Mouse (Mus musculus): ENCODE data around the gene P3h4. TPM values are rescaled to one million over a fixed set of nuclear protein-coding genes. Genes with fewer than 3 reads are reported as not detected.
A peak's percentile ranks its signal among the peaks of the same experiment; 100 is the strongest.

Gene P3h4
- 10 to 100 TPM; 19.1 to 19.9 TPM for total RNA-seq (2021)
- long read RNA-seq, experiment 1, transcript P3h4-201 (8 exons, 2,178 nt), result major isoform, 58 of 65 reads
- long read RNA-seq, experiment 1, partial matches to known transcripts, result 7 of 65 reads
- long read RNA-seq, experiment 1, other reads (novel, unspliced or antisense), result 0 of 65 reads
- long read RNA-seq, experiment 2, transcript P3h4-201 (8 exons, 2,178 nt), result major isoform, 45 of 48 reads
- long read RNA-seq, experiment 2, partial matches to known transcripts, result 1 of 48 reads
- long read RNA-seq, experiment 2, other reads (novel, unspliced or antisense), result 2 of 48 reads

DNA sequence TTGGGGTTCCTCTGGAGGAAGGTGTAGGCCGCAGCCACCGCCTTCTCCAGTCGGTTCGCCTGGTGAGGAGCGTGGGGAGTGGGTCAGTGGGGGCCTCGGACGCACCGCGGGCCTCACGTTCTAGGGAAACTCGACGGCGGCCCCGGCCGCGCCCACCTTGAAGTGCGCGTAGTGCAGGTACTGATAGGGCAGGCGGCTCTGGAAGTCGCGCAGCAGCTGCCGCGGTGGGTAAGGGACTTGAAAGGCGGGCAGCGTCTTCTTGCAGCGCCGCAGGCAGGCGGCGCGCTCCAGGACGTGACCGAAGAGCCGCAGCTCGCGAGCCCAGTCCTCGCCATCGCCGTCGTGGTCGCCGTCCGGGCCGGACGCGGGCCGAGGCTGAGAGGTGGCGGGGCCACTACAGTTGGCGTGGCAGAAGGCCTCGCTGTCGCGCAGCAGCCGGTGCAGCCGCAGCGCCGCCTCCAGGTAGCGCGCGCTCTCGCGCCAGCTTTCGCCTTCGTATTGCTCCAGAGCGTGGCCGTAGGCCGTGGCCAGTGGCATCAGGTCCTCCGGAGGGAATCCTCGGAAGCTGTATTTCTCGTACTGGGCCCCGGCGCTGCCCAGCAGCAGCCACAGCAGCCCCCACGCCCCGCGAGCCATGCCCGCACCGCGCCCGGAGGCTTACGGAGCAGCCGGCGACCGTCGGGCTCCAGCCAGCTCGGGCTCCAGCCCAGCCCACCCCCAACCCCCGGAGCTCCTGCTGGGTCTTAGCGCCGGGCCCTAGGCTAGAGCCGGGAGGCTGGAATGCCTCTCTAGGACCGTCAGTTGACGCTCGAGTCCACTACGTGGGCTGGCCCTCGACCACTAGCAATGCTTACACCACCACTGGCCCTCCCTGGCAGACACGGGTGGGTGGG, at the start of gene P3h4:
Gene P3h4 (minus strand): TSS at position 816 of the 893 bp plus-strand sequence.
- intact Hi-C loops (cut with DNase I), result no loop called here
- DNase-seq, result peak; percentile 86 to 88

DNA sequence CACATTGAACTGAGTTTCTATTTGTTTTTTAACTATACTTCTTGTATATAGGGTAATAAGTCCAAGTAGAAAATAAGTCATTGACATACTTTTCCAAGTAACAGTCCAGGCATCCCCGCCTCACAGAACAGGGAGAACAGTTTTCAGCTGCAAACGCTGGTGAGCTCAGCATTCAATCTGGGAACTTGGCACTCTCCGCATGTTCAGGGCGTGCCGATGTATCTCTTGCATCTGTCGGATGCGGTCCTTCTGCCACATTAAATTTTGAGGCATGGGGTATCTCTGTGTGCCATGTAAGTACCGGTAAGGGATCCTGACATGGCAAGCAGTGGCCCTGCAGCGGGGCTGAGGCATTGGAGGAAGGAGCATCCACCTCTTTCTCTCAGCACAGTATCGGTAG, 48.1 kb upstream of the P3h4 start:
- intact Hi-C loops (cut with DNase I), result no loop called here
- DNase-seq, result peak in 1 of 2 experiments; percentile 4

DNA sequence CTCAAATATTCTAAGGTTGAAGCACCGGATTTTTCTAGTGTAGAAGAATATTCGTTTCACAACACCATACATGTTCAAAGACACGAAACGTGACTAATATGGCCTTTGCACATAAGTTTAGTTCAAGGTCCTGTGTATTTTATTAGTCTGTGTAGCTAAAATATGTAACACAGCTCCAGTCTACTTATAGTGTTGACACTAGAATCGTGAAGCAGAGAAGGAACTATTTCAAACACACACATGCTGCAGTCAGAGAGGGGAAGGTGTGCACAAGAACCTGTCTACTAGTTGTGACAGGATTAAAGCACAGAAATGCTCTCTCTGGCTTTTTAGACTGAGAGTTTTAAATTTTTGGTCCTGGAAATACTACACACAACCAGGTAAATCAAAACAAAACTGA, 43.1 kb upstream of the P3h4 start:
- intact Hi-C loops (cut with DNase I), result no loop called here
- no peak for DNase-seq

DNA sequence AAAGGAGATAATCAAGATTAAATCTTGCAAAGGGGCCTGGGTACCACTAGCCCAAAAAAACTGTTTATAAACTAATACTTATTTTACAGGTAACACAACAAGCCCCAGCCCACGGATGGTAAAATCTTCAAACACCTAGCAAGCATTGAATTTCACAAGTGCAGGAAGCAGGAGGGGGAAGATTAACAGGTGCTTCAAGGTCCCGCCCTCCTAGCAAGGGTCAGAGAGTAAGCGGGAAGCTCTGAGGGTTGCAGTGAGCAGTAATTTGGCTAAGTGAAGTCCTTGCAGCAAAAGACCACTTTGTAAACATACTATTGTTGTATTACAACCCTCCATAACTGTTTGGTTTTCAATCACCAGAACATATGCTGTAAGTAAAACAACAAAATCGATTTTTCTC, 42.6 kb upstream of the P3h4 start:
- DNase-seq, result no peak
- intact Hi-C loops (cut with DNase I), result no loop called here

DNA sequence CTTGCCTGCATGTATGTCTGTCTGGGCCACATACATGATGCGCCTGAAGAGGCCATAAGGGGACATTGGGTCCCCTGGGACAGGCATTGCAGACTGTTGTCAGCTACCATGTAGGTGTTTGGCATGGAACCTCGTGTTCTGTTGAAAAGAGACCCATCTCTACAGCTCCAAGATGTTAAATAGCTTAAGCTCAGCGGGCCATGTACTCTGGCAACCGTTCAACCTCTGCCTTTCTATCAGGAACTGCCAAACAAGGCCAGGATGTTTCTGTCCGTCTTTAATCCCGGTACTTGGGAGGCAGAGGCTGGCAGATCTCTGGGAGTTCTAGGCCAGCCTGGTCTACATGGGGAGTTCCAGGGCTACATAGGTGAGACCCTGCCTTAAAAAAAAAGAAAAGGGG, 28.0 kb upstream of the P3h4 start:
- DNase-seq, result no peak
- intact Hi-C loops (cut with DNase I), result no loop called here

DNA sequence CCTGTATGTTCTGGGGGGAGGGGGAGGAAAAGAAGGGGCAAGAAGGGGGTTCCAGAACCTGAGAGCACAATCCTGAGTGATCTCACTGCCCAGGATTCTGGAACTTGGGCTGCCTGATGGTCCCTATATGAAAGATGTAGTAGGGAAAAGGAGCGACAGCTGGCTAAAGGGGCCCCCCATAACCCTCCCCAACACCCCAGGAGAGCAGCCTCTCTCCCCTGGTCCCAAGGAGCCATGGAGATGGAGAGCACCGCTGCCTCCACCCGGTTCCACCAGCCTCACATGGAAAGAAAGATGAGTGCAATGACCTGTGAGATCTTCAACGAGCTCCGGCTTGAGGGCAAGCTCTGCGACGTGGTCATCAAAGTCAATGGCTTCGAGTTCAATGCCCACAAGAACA, 27.2 kb upstream of the P3h4 start, which contains the start of the genes Nt5c3b and Klhl10:
Gene Nt5c3b (minus strand): TSS at position 12 of the 400 bp plus-strand sequence.
Gene Klhl10 (plus strand): TSS at position 121 of the 400 bp plus-strand sequence.
- intact Hi-C loops (cut with DNase I), result no loop called here

DNA sequence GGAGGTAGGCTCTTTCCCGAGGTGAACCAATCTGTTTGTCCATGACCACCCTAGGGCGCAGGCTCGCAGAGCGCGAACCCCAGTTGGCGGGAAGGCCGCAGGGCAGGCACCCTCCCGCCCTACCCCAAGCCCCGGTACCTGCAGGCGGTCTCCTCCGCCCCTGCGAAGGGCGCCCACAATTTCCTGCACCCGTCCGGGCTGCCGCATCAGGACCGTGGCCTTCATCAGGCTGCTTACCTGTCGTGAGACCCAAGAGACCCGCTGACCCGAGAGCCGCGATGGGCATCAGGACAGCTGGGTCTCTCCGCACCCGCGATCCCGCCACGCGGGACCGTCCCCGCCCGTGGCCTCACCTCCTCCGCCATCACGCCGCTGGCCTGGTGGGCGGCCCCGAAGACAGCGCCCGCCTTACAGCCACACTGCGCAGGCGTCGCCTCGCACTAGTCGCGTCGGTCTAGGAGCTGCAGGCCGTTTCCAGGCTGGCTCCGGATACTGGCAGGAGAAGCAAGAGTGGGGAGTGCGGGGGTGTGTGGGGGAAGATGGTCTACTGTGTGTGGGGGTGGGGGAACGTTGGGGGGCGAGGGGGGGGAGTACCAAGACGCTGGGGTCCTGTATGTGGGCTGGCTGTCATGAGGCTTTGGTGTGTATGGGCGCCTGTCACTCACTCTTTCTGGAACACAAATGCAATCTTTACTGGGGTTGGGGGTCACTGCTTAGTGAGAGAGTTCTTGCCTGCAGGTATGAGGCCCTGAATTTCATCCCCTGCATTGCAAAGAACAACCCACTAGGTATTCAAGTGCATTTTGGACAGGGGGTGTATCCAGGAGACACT, 26.3 kb upstream of the P3h4 start:
- intact Hi-C loops (cut with DNase I), result no loop called here

More for the DNA sequence above, 27.2 kb upstream of the P3h4 start, which contains the start of the genes Nt5c3b and Klhl10:
- no peak for DNase-seq

DNA sequence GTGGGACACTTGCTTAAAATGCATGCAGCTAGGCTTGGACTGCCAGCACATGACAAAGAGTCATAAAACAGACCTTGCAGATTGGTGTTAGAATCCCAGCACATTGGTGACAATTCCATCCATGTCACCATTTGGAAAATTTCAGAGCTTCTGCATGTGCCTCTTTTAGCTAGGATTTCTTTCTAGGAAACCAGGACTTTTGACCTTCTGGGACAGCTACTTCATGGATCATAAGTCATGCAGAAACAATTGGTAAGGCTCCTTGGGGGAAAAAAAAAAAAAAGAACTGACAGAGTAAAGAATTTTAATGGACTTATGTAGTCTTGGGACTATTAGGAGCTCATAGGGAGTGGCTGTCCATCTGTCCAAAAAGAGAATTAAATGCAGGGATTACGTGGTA, 23.3 kb upstream of the P3h4 start:
- DNase-seq, result no peak
- intact Hi-C loops (cut with DNase I), result no loop called here

More for the DNA sequence above, 26.3 kb upstream of the P3h4 start:
- peak; percentile 90 to 92 for DNase-seq

DNA sequence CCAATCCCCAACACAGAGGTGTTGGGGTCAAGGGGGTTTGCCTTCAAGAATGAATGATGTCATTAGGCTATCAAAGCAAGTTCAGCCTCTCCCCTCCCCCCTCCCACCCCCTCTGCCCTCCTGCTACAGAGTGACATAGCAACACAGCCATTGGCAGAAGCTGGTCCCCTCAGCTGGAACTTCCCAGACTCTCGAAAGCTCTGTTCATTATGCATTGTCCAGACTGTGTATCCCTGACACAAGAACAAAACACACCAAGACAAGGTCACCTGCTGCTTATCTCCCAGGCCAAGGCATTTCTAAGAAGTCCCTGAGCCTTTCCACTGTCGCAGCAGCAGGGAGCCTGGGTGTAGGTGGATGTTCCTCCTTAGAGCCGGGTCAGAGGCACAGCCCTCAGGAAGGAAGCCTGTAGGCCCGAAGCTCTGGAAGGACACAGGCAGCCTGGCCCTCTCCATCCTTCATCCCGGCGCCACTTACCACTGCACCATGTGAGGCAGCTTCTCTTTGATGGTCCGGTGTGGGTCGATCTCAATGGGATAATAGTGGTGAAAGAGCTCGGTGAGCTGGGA, 21.1 kb upstream of the P3h4 start:
- DNase-seq, result no peak
- intact Hi-C loops (cut with DNase I), result no loop called here

DNA sequence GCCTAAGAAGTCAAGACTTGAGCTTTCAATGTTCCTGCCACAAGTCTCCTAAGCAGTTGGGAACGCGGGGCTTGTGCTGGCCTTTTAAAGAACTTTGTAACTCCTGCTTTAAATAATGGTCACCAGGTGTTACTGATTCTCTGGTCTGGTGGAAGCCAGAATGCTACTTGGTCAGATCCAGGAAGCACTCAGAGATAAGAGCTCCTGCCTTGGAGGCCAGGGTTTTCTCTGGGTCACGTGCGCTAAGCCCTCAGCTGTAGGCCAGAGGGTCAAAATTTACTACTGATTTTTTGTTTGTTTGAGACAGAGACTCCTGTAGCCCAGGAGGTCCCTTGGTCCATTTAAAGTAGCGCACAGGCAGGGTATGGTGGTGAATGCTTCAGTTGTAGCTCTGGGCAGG, 17.4 kb upstream of the P3h4 start:
- no peak for DNase-seq
- intact Hi-C loops (cut with DNase I), result no loop called here

DNA sequence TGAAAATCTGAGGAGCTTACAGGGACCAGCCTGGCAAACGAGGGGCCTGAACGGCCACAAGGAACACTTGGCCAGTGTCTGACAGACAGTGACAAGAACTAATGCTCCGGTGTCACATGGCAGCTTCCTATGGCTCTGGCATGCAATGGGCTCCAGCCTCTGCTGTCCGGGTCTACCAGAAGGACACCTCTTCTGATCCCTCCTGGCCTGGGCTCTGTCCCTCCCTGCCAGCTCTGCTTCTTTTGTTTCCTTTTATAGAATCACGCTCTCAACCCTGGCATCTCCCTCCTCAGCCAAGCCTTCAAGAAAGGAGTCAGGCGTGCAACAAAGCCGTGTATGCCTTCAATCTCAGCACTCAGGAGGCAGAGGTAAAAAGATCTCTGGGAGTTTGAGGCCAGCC, 15.4 kb upstream of the P3h4 start:
- intact Hi-C loops (cut with DNase I), result no loop called here
- DNase-seq, result peak in 1 of 2 experiments; percentile 39

DNA sequence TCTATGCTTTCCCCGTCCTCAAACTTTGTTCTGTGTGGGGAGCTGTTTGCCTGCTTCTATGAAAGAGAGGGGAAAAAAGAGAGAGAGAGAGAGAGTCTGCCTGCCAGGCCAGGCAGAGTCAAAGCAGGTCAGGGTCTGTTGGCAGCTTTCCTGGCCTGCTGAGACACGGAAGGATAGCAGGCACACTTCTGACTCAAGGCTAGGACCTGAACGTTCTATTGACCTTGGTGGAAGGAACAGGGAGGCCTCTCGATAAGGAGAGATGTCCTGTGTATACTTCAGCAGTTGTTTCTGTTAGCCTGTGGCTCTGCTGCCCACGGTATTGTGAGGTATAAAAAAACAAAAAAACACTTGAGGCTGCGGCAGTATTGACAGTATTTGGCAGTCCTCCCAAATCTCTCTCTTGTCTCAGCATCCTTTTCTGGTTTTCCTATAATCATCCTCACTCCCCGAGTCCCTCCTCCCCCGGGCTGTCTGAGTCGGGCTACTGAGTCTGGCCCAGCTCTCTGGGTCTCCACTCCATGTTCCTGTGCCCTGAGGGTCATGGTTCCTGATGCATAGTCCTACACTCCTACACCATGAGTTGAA, 14.1 kb upstream of the P3h4 start:
- DNase-seq, result peak; percentile 45 to 67
- intact Hi-C loops (cut with DNase I), result loop anchor here (5.0 to 10.0 kb wide), 2 partner anchors 129 to 276 kb away; partner anchors contain the start of gene Dhx58

DNA sequence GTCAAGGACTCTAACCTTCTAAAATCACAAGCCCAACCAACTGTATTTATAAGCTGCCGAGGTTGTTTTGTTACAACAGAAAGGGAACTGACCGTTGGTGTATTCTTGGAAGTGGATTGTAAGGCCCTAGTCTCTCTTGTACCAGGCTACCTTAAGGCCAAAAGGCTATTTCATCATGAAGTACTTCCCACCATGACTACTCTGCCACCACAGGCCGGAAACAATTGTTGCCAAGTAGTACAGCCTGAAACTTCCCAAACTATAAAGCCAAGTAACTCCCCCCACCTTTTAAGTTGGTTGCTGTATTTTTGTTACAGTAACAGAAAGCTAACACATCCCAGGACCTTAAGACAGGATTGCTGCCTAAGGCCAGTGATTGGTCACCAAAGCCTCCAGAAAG, 12.2 kb upstream of the P3h4 start:
- intact Hi-C loops (cut with DNase I), result loop anchor here (1.0 to 10.0 kb wide), 3 partner anchors 45 to 278 kb away; partner anchors contain the start of genes Dhx58 and Klhl11

DNA sequence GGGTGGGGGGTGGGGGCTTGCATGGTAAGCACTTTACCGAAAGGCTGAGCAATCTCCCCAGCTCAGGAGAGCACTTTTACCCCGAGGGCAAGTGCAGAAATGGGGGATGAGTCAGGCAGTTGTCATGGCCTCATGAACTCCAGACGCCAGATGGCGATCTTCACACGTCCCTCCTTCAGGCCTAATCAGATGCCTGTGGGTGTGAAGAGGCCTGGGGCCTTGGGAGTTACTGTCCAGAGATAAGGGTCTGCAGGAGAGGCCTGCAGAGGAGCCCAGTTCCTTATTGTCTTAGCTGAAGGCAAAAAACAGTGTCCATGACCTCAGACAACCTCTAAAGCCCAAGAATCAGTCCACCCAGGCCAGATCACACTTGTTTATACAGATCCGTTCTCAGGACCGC, 11.2 kb upstream of the P3h4 start:
- DNase-seq, result peak; percentile 83 to 85
- intact Hi-C loops (cut with DNase I), result loop anchor here (1.0 to 10.0 kb wide), 3 partner anchors 46 to 279 kb away; partner anchors contain the start of genes Dhx58 and Klhl11

More for the DNA sequence above, 12.2 kb upstream of the P3h4 start:
- no peak for DNase-seq

DNA sequence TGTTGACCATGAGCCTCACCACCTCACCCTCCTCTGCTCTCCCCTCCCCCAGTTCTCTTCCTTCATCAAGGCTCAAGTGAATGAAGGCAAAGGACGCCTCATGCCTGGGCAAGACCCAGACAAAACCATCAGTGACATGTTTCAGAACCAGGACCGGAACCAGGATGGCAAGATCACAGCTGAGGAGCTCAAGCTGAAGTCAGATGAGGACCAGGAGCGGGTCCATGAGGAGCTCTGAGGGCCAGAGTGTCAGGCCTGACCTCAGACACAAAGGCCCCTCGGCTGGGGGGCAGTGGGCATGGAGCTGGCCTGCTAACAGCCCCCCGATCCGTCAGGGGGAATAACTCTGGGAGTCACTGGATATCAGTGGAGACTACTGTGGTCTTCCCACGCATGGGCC, 9.2 kb upstream of the P3h4 start:
- intact Hi-C loops (cut with DNase I), result loop anchor here (10.0 kb wide), 1 partner anchor 281 kb away; the partner anchor contains the start of gene Dhx58
- DNase-seq, result no peak

DNA sequence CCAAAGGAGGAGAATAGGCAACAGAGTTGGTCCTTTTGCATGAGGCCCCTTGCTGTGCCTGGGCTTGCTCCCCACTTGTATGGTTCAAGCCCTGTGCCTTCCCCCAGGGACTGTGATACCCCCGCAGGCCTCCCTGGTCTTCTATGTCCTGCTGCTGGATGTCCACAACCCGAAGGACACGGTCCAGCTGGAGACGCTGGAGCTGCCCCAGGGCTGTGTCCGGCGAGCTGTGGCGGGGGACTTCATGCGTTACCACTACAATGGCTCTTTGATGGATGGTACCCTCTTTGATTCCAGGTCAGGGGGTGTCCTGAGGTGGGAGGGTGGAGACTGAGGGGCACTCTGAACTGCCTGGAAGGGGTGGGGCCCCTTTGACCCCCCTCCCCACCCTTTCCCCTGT, 6.9 kb upstream of the P3h4 start:
- no peak for DNase-seq
- intact Hi-C loops (cut with DNase I), result loop anchor here (10.0 kb wide), 1 partner anchor 283 kb away; the partner anchor contains the start of gene Dhx58

DNA sequence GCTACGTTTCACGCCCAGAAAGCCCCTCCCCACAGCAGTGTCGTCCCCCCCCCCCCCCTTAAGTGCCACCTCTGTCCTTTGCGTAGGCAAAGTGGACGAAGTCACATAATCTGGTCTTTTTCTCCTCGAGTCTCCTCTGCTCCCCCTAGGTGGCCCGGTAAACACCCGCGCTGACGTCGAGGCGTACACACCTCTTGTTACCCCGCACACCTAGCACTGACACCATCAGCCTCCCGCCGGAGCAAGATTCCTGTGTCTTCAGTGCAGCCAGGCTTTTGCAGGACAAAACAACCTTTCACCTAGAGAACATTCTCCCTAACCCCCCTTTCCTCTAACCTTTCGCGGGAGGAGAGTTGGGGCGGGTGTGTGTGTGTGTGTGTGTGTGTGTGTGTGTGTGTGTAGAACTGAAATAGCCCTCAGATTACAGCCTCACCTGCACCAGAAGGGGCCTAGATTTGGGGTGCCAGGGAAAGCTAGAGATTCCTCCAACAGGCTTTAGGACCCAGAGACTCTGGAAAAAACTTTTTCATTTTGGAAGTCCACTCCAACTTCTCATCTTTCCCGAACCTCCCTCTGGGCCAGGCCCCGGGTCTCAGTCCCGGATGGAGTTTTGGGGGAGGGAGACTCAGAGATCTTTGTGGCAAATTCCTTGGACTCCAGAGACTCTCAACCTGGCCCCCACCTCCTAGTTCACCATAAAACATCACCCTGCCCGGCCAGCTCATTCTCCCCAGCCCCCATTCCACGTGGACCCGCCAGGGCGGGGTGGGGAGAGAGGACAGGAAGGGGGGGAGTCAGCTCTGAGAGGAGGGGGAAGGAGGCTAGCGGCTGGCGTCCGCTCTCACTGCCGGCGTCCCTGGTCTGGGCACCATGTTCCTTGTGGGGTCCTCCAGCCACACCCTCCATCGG, 532 bp upstream of the P3h4 start, which contains the start of gene Fkbp10:
Gene Fkbp10 (plus strand): TSS at position 784 of the 909 bp plus-strand sequence.
- DNase-seq, result peak; percentile 73 to 76
- intact Hi-C loops (cut with DNase I), result no loop called here

DNA sequence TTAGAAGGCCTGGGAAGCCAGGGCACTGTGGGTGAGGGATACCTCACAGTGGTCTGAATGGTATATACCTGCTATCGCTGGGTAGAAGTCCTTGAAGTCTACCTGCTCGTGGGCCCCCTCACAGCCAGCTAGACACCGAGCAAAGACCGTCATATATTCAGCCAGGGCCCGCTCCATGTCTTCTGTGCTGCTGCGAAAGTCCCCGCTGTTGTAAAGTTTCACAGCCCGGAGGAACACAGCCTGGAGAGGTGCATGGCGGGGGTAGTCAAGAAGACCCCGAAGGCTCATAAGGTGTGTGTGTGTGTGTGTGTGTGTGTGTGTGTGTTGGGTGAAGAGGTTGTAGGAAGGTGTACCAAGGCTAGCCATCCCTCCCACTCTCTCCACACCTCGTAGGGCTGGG, 1.1 kb downstream of the P3h4 start:
- intact Hi-C loops (cut with DNase I), result no loop called here
- no peak for DNase-seq
